Mouse (Mus musculus) layer of hippocampus, adult 9-11 months (tissue): ENCODE results near the gene Fam135a.

ENCODE experiments used
- DNase-seq: peaks from one replicate; pipeline ENCODE4 v3.0.0; 2022

Gene Fam135a

GRCm38 (mm10) chr1:24099926-24100869, at the start of gene Fam135a:
Gene Fam135a, minus strand, starts transcription at chr1:24100341.
- peak; percentile 94 for DNase-seq

- DNase-seq, result no peak
Measured at GRCm38 (mm10) chr1:24143504-24143903, 43.4 kb upstream of the Fam135a start.

GRCm38 (mm10) chr1:24140555-24140954, 40.4 kb upstream of the Fam135a start:
- no peak for DNase-seq

GRCm38 (mm10) chr1:24137133-24137532, 37.0 kb upstream of the Fam135a start:
- DNase-seq, result peak; percentile 35

GRCm38 (mm10) chr1:24134792-24135191, 34.7 kb upstream of the Fam135a start:
- DNase-seq, result no peak

GRCm38 (mm10) chr1:24133853-24134252, 33.7 kb upstream of the Fam135a start:
- no peak for DNase-seq

- no peak for DNase-seq
Measured at GRCm38 (mm10) chr1:24127866-24128265, 27.7 kb upstream of the Fam135a start.

- no peak for DNase-seq
Measured at GRCm38 (mm10) chr1:24124610-24125009, 24.5 kb upstream of the Fam135a start.

GRCm38 (mm10) chr1:24122582-24122981, 22.4 kb upstream of the Fam135a start:
- DNase-seq, result peak; percentile 55

- no peak for DNase-seq
Measured at GRCm38 (mm10) chr1:24107971-24108773, 8.0 kb upstream of the Fam135a start.

- no peak for DNase-seq
Measured at GRCm38 (mm10) chr1:24107378-24107777, 7.2 kb upstream of the Fam135a start.

- no peak for DNase-seq
Measured at GRCm38 (mm10) chr1:24102579-24103149, 2.5 kb upstream of the Fam135a start.

GRCm38 (mm10) chr1:24100870-24101358, 773 bp upstream of the Fam135a start:
- DNase-seq, result no peak

GRCm38 (mm10) chr1:24099541-24099925, 608 bp downstream of the Fam135a start:
- no peak for DNase-seq

- no peak for DNase-seq
Measured at GRCm38 (mm10) chr1:24097541-24097940, 2.6 kb downstream of the Fam135a start.

GRCm38 (mm10) chr1:24092414-24092813, 7.7 kb downstream of the Fam135a start:
- no peak for DNase-seq

GRCm38 (mm10) chr1:24090603-24091002, 9.5 kb downstream of the Fam135a start:
- DNase-seq, result no peak

GRCm38 (mm10) chr1:24090094-24090493, 10.0 kb downstream of the Fam135a start:
- no peak for DNase-seq

GRCm38 (mm10) chr1:24086176-24086575, 14.0 kb downstream of the Fam135a start:
- no peak for DNase-seq

GRCm38 (mm10) chr1:24074396-24074795, 25.7 kb downstream of the Fam135a start:
- DNase-seq, result peak; percentile 35

GRCm38 (mm10) chr1:24073386-24074248, 26.5 kb downstream of the Fam135a start:
- DNase-seq, result no peak

- DNase-seq, result no peak
Measured at GRCm38 (mm10) chr1:24068830-24069229, 31.3 kb downstream of the Fam135a start.
